Mouse (Mus musculus): ENCODE data around the gene Kiz.

Gene Kiz

DNA sequence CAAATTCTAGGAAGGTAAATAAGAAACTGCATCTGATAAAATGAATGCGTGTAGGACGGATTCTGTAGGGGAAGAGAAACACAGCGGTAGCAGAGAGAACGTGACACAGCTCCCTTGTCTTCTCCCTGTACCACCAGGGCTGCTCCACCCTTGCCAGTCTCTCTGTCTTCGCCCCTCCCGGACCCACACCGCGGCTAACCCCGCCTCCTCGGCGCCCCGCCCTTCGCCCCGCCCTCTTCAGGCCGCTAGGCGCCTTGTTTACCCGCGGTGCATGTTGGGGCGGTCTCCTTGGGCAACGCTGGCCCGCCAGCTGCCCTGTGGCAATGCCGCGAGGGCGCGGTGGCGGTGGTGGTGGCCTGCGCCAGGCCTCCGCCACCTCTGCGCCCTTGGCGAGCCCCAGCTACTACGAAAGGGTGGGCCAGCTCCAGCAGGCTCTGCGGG, at the start of gene Kiz:
Kiz (plus strand) TSS at position 266 of the 441 bp plus-strand sequence.
- peak; percentile 96 for DNase-seq (ENCODE audit: low read depth, low spot score)

- DNase-seq (ENCODE audit: low read depth, low spot score): no peak
These were observed 45.9 kb upstream of the Kiz start for GRCm38 (mm10) chr2:146809706-146810256.

DNA sequence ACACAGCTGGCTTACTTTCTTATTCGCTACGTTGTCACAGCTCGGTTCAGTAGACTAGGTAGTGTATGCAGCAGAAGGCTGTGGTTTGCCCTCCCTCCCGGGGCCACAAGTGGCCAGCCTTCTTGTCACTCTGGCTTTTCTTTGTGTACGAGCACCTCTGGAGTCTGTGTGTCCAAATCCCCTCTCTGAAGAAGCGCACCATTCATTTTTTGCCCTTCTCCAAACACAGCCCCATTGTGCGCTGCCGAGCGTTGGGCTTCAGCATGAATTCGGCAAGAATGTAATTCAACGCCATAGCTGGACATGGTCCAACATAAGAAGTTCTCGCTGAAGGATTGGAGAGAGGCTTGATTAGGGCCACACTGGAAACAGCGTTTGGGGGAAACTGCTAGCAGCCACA, 45.0 kb upstream of the Kiz start:
- DNase-seq (ENCODE audit: low read depth, low spot score): no peak

DNA sequence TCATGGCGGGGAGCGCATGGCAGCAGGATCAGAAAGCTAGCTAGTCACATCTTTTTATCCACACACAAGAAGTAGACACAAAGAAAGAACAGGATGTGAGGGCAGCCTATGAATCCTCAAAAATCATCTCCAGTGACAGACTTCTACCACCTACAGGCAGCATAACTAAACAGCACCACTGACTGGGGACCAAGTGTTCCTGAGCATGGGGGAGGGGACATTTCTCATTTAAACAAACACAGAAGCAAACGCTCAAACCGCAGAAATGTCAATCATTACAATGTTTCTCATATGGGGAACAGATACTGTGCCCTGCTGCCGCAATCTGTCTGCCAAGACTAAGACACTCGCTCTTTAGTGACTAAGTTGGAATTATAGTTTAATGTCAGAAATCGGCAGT, 40.7 kb upstream of the Kiz start:
- no peak for DNase-seq (ENCODE audit: low read depth, low spot score)

GRCm38 (mm10) chr2:146819065-146819464, 36.6 kb upstream of the Kiz start:
- DNase-seq (ENCODE audit: low read depth, low spot score): no peak

DNA sequence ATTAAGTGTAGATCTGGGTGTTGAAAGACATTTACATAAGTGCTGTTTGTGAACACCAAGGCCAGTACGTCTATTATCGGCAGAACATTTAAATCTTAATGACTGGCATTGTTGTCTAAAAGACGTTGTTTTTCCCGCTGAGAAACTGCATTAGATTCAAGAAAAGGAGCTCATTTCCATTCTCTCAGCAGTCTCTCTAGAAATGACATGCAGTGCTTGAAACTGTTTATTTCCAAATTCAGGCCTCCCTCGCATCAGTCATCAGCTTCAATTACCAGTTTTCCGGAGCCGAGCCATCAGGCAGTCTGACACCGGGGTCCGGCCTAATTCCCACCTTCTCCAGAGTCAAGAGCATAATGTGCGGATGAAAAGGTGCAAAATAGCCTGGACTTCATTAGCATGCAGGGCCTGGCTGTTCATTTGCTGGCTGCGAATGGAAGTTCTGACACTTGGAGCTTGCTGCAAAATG, 32.1 kb upstream of the Kiz start:
- DNase-seq (ENCODE audit: low read depth, low spot score): no peak

GRCm38 (mm10) chr2:146824043-146824442, 31.6 kb upstream of the Kiz start:
- no peak for DNase-seq (ENCODE audit: low read depth, low spot score)

DNA sequence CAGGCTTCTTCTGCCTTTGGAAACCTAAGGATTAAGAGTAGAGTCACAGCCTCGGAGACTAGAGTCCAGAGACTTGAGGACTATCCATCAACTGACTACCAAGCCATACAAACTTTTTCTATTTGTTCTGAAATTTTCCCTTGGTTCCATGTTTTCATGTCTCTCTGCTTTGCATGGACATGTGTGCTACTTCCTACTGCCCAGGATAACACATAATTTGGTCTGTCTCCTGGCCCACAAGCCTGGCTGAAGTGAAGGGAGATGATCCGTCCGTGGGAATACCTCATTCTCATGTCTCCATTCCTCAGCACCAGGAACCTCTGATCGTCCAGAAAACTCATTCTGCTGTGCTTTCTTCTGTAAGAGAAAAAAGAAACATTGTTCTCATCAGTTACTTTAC, 27.7 kb upstream of the Kiz start:
- DNase-seq (ENCODE audit: low read depth, low spot score): no peak

GRCm38 (mm10) chr2:146833222-146834063, 22.2 kb upstream of the Kiz start:
- no peak for DNase-seq (ENCODE audit: low read depth, low spot score)

- no peak for DNase-seq (ENCODE audit: low read depth, low spot score)
These were observed 21.7 kb upstream of the Kiz start for GRCm38 (mm10) chr2:146834064-146834313.

DNA sequence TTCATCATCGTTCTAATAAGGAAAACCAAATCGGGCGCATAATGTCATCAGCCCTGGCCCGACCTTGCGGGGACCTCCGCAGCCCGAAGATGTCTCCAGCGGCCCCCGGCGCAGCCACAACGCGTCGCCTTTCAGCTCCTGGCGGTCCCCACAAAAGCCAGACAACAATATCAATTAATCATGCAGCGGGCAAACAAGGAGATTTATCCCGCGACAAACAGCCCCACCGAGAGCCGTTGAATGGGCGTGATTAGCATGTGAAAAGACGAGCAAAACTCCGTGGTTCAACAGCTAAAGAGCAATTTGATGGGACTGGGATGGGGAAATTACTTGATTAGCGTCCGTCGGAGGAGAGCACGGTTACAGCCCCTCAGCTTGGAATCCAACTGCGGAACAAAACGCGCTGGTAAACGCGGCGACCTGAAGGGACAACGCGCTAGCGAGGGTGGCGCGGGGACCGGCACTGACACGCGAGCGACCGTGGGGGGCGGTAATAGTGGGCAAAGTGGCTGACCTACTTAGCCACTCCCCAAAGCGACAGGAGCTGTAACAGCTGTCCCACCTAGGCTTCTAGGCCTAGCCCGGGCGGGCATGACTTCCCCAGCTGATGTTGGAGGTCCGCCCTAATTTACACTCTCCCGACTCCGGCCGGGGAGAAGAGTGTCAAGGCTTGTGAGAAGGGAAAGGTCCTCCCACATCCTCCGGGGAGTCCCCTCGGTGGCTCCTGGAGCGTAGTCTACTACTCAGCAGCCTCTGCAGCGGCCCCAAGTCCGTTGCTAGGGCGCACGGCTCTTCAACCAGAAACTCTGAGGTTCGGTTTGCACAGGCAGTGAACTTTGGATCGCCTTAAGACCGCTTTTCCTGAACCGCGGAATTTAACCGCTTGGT, 21.1 kb upstream of the Kiz start:
- no peak for DNase-seq (ENCODE audit: low read depth, low spot score)

- DNase-seq (ENCODE audit: low read depth, low spot score): no peak
These were observed 20.2 kb upstream of the Kiz start for GRCm38 (mm10) chr2:146835241-146835990.

DNA sequence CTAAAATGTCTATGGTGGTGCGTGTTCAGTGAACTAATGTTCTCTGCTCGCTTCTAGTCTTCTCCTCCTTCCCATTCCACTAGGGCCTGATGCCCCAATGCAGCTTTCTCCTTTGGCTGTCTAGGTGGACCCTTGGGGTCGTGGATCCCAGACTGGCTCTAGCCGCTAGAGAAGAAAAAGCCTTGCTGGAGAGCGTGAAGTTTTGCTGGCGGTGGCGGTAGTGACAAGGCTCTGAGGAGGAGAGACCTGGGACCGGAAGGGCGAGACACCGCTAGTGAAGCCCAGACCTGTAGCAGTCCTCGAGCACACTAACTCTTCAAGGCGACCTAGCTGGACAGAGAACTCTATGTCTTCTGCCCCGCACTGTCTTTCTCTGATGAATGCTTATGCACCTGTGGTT, 19.4 kb upstream of the Kiz start:
- DNase-seq (ENCODE audit: low read depth, low spot score): no peak

DNA sequence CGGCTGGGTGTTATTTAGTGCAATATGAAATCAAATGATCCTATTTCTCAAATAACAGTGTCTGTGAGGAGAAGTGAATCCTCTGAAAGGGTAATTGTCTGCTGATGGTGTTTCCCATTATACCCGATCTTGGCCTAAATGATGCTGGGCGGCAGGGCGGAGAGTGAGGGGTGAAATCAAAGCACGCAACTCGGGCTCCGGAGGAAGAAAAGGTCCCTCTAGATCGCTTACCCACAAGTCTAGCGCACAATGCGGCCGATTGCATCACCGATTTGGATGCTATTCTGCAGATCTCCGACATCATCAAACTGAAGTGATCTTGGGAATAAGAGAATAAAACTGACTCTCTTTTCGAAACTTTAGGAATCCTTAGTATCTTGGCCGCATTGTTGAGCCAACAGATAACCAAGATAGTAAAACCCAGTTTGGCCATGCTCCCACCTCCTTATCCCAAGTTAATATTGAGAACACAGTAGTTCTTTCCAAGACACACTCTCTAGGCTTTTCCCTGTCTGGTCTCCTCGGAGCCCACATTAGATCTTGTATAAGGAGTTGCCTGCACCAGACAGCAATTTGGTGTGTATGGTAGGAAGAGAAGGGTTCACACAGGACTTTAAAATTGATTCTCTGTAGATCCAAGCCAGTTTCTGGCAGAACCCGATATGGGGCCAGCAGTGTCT, 18.7 kb upstream of the Kiz start:
- no peak for DNase-seq (ENCODE audit: low read depth, low spot score)

DNA sequence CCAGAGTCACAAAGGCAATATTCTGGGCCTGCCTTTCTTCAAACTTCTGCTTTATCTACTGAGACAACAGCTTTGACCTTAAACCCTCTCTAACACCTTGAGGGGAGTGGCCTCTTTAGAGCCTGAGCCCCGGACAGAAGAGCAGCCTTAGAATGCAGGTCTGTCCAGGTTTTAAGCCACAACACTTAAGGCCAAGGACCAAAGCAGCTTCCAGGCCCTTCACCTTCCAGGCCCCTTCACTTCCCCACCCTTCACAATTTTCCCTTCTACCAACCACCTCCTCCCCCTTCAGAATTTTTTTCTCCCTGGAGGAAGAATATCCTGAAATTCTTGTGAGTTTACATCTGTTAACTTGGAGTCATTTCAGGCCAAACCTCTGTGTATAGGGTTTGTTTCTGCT, 18.0 kb upstream of the Kiz start:
- no peak for DNase-seq (ENCODE audit: low read depth, low spot score)

- no peak for DNase-seq (ENCODE audit: low read depth, low spot score)
These were observed 16.9 kb upstream of the Kiz start for GRCm38 (mm10) chr2:146838596-146839302.

DNA sequence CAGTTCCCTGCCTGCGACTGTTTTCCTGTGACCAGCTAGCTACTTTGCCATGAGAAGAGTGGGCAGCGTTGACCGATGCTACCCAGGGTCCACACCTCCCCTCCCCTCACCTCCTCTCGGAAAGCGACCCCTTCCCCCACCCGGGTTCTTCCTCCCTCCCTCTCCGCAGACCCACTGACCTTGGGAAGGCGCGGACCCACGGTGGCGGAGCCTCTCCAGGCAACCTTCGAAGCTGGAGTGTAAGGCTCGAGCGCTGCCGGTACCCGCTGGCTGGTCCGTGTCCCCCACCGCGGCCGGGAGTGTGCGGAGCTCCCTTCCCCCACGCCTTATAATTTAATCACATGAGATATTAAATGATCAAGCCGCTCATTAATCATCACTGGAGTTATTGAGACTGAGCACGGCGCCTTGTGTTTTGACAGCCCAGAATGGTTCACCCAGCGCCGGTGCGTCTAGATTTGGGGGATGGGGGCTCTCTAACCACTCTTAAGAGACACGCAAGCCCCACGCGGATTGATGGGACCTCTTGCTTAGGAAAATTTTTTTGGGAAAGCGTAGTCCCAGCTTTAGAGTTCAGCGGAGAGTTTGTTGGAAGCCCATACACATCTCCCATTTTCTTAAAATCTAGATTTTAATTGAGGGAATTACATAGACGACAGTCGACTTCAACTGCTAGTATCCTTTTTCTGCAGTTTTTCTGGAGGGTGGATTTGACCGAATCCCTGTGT, 16.2 kb upstream of the Kiz start:
- DNase-seq (ENCODE audit: low read depth, low spot score): no peak

GRCm38 (mm10) chr2:146847863-146848262, 7.8 kb upstream of the Kiz start:
- no peak for DNase-seq (ENCODE audit: low read depth, low spot score)

DNA sequence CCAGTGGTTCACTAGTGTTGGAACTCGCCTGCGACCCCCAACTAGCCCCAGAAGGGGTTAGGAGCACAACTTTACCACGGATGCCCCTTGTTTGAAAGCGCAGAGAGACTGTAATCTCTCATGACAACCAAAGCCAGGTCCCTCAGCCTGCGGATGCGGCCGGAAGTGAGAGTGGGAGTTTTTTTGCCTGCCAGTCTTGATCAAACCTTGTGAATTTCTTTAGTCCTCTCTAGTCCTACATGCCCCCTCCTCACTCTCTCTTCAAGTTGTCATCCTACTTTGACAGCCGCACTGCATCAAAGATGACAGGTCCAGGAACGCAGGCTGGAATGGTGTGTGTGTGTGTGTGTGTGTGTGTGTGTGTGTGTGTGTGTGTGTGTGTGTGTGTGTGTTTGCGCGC, 456 bp downstream of the Kiz start:
- DNase-seq (ENCODE audit: low read depth, low spot score): peak; percentile 40

GRCm38 (mm10) chr2:146856853-146857252, 1.2 kb downstream of the Kiz start:
- no peak for DNase-seq (ENCODE audit: low read depth, low spot score)

Measured in c-Kit-negative CD71-positive TER-119-positive erythroid progenitor cells, embryonic 14.5 days (primary cell).